Mouse (Mus musculus): ENCODE results near the gene Cubn. TPM values are rescaled to one million over a fixed set of nuclear protein-coding genes. Genes with fewer than 3 reads are reported as not detected.

The Cubn gene
- polyA plus RNA-seq, 1 experiment from 2014 or later = 0.48 TPM

GRCm38 (mm10) chr2:13421974-13422760, 69.4 kb downstream of the Cubn start:
- H3K9me3 ChIP-seq = no peaks in the 10 kb centered on the region
- H3K4me1 ChIP-seq (replicated peaks) = no peaks in the 10 kb centered on the region
- H3K27ac ChIP-seq = no peak overlapping the region
- H3K36me3 ChIP-seq = no peaks in the 10 kb centered on the region
- 93% methylated on average over 14 of the region's 14 CpGs for WGBS
- no peak overlapping the region for H3K4me2 ChIP-seq (replicated peaks)
- no peak for ATAC-seq
- no peaks in the 10 kb centered on the region for H3K27me3 ChIP-seq
- H3K4me3 ChIP-seq (replicated peaks) = no peak overlapping the region
- no peak overlapping the region for H3K9ac ChIP-seq (replicated peaks)

- Histone ChIP-seq H3K27me3 (no peaks in the 10 kb centered on the region), H3K9ac (replicated peaks) (no peak overlapping the region), H3K27ac (no peak overlapping the region), H3K4me1 (replicated peaks) (peaks cover 10% of the 10 kb centered on the region), H3K9me3 (no peaks in the 10 kb centered on the region), H3K4me3 (replicated peaks) (no peak overlapping the region), H3K4me2 (replicated peaks) (no peak overlapping the region), H3K36me3 (no peaks in the 10 kb centered on the region)
- 71% methylated on average over 3 of the region's 3 CpGs for WGBS
- no peak for ATAC-seq
These were observed 74.7 kb downstream of the Cubn start for GRCm38 (mm10) chr2:13416765-13417524.

GRCm38 (mm10) chr2:13413520-13414178, 78.0 kb downstream of the Cubn start:
- no peak overlapping the region for H3K4me3 ChIP-seq (replicated peaks)
- H3K36me3 ChIP-seq = no peaks in the 10 kb centered on the region
- H3K9me3 ChIP-seq = no peaks in the 10 kb centered on the region
- H3K27ac ChIP-seq = peak overlapping the region; percentile 47; the same call in 1 of the 2 replicates
- peaks cover 10% of the 10 kb centered on the region for H3K4me1 ChIP-seq (replicated peaks)
- H3K4me2 ChIP-seq (replicated peaks) = no peak overlapping the region
- WGBS = 59% methylated on average over 4 of the region's 4 CpGs
- H3K27me3 ChIP-seq = no peaks in the 10 kb centered on the region
- ATAC-seq = peak; percentile 53; the same call in 1 of the 2 replicates
- no peak overlapping the region for H3K9ac ChIP-seq (replicated peaks)

- Histone ChIP-seq H3K27ac (no peak overlapping the region), H3K36me3 (no peaks in the 10 kb centered on the region), H3K9me3 (no peaks in the 10 kb centered on the region), H3K27me3 (no peaks in the 10 kb centered on the region), H3K9ac (replicated peaks) (no peak overlapping the region), H3K4me2 (replicated peaks) (no peak overlapping the region), H3K4me3 (replicated peaks) (no peak overlapping the region), H3K4me1 (replicated peaks) (peaks cover 22% of the 10 kb centered on the region)
- no peak for ATAC-seq
- 88% methylated on average over 5 of the region's 5 CpGs for WGBS
These were observed 81.0 kb downstream of the Cubn start for GRCm38 (mm10) chr2:13410660-13411059.

DNA sequence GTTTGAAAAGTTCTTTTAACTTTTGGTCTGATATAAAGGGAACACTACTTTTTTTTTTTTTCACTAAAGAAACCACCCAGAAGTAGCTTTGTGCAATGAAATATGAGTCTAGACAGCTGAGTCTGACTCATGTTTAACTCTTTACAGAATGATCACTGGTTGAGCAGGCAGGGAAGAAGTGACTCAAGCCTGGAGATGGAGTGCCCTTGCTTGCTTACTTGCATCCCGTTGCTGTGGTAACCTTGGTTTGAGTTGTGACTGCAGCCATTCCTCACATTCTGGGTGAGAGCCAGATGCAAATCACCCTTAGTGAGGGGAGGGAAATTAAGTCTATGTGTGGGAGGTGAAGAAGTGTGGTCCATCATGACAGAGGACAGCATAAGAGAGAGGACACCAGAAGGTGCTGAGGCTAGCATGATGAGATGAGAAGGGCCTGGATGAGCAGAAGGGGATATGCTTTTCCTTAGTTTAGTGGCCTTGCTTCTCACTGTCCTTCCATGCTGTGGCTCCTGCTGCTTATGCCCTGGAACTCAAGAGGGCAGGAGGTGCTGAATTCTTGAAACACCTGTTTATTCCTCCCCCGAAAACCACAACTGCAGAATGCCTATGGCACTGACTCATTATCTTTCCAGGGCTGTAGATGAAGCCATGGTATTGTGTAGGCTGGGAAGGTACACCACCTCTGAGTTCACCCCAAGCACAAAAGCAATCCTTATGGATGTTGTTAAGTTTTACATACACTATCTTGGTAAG, 81.7 kb downstream of the Cubn start:
- H3K27me3 ChIP-seq = no peaks in the 10 kb centered on the region
- H3K9ac ChIP-seq (replicated peaks) = no peak overlapping the region
- H3K4me2 ChIP-seq (replicated peaks) = no peak overlapping the region
- no peak overlapping the region for H3K4me3 ChIP-seq (replicated peaks)
- no peaks in the 10 kb centered on the region for H3K9me3 ChIP-seq
- H3K27ac ChIP-seq = no peak overlapping the region
- H3K4me1 ChIP-seq (replicated peaks) = peaks cover 21% of the 10 kb centered on the region
- ATAC-seq = no peak
- no peaks in the 10 kb centered on the region for H3K36me3 ChIP-seq
- 84% methylated on average over 2 of the region's 2 CpGs for WGBS

DNA sequence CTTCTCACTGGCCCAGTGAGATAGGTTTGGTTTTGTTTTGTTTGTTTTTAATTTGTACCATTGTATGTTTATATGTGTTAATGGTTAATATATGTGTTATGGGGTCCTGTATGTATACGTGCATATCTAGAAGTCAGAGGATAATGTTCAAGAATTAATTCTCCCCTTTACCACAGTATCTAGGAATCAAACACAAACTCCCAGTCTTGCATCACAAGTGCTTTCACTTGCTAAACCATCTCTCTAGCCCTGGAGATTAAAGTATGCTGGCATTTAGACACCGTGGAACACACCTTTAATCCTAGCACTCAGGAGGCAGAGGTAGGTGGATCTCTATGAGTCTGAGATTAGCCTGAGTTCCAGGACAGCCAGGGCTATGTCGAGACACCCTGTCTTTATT, 83.3 kb downstream of the Cubn start:
- Histone ChIP-seq H3K36me3 (no peaks in the 10 kb centered on the region), H3K27me3 (no peaks in the 10 kb centered on the region), H3K4me2 (replicated peaks) (no peak overlapping the region), H3K4me3 (replicated peaks) (no peak overlapping the region), H3K9ac (replicated peaks) (no peak overlapping the region), H3K27ac (no peak overlapping the region), H3K4me1 (replicated peaks) (peaks cover 12% of the 10 kb centered on the region), H3K9me3 (no peaks in the 10 kb centered on the region)
- ATAC-seq = no peak
- WGBS = 64% methylated on average over 3 of the region's 3 CpGs

DNA sequence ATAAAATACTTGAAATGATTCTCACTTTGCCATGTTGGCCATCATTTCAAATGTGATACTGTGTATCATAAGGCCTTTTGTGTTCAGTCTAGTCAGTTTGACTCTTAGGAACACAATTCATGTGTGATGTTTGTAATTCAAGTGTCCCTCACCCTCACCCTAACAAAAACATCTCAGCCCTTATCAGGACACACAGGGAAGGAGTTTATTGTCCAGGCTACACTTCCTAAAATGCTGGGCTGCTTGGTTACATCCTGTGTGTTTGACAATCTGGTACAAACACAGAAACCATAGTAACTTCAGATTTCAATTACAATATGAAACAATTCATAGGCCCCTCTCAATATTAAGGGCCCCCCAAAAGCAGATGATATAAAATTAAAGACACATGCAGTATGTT, 83.9 kb downstream of the Cubn start:
- peaks cover 12% of the 10 kb centered on the region for H3K4me1 ChIP-seq (replicated peaks)
- H3K9ac ChIP-seq (replicated peaks) = no peak overlapping the region
- H3K9me3 ChIP-seq = no peaks in the 10 kb centered on the region
- no peak overlapping the region for H3K4me2 ChIP-seq (replicated peaks)
- H3K27ac ChIP-seq = 0 out of 2 replicates have a peak overlapping the region, but pooled peaks have one; percentile 25
- no peak overlapping the region for H3K4me3 ChIP-seq (replicated peaks)
- no peak for ATAC-seq
- no peaks in the 10 kb centered on the region for H3K36me3 ChIP-seq
- no peaks in the 10 kb centered on the region for H3K27me3 ChIP-seq

GRCm38 (mm10) chr2:13407272-13407671, 84.3 kb downstream of the Cubn start:
- Histone ChIP-seq H3K27me3 (no peaks in the 10 kb centered on the region), H3K4me1 (replicated peaks) (peaks cover 12% of the 10 kb centered on the region), H3K36me3 (no peaks in the 10 kb centered on the region), H3K27ac (0 out of 2 replicates have a peak overlapping the region, but pooled peaks have one; percentile 25), H3K9ac (replicated peaks) (no peak overlapping the region), H3K9me3 (no peaks in the 10 kb centered on the region), H3K4me3 (replicated peaks) (no peak overlapping the region), H3K4me2 (replicated peaks) (no peak overlapping the region)
- peak; percentile 87 for ATAC-seq
- 22% methylated on average over 5 of the region's 5 CpGs for WGBS

- H3K27ac ChIP-seq = no peak overlapping the region
- H3K4me3 ChIP-seq (replicated peaks) = no peak overlapping the region
- no peaks in the 10 kb centered on the region for H3K36me3 ChIP-seq
- no peaks in the 10 kb centered on the region for H3K27me3 ChIP-seq
- ATAC-seq = no peak
- no peak overlapping the region for H3K4me2 ChIP-seq (replicated peaks)
- 84% methylated on average over 5 of the region's 5 CpGs for WGBS
- H3K9me3 ChIP-seq = no peaks in the 10 kb centered on the region
- H3K9ac ChIP-seq (replicated peaks) = no peak overlapping the region
- H3K4me1 ChIP-seq (replicated peaks) = peaks cover 13% of the 10 kb centered on the region
These were observed 86.5 kb downstream of the Cubn start for GRCm38 (mm10) chr2:13404986-13405678.

DNA sequence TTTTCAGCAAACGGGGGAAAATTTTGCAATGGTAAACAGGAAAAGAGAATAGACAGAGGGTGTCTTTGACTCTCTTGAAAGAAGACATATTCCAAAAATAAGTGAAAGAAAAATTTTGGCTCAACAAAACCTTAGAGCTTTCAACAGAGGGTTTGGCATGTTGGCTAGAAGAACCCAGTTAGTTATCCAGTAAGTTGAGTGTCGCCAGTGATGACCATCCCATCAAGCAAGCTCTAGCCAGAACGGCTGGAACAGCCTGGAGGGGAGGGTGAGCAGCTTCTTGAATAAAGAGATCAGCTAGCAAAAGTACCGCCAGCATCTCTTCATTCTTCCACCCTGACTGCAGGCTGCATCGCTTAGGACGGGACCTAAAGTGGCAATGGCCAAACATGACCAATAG, 90.8 kb downstream of the Cubn start:
- Histone ChIP-seq H3K4me3 (replicated peaks) (no peak overlapping the region), H3K9me3 (no peaks in the 10 kb centered on the region), H3K4me1 (replicated peaks) (peaks cover 23% of the 10 kb centered on the region), H3K4me2 (replicated peaks) (no peak overlapping the region), H3K36me3 (no peaks in the 10 kb centered on the region), H3K27me3 (no peaks in the 10 kb centered on the region), H3K27ac (no peak overlapping the region), H3K9ac (replicated peaks) (no peak overlapping the region)
- ATAC-seq = no peak
- WGBS = 83% methylated on average over 6 of the region's 6 CpGs

DNA sequence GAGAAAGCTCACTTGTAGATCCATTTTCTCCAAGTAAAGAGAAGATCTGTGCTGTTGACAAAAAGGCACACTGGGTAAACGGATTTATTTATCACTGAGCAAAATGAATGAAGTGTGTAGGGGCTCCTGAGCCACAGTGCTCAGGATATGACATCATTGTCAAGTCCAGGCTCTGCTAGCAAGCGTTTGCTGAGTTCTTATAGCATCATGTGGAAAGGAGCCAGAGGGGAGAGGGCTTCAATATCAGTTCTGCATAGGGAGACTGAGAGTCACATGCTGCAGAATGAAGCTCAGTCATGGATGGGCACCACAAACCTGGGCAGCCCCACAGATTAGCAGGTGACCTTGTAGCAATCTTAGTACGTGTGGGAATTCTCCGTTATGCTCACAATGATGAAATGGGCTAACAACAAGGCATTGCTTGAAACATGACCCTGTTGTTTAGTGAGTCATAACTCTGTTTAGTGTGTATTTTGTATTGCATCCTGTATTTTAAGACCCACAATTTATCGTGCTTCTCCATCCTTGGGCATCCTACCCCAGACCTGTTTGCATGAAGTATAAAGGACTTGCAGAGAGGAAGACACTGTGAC, 92.0 kb downstream of the Cubn start:
- peak; percentile 67 for ATAC-seq
- peak overlapping the region; percentile 45 for H3K27ac ChIP-seq

More for the DNA sequence above, 92.0 kb downstream of the Cubn start:
- peaks cover 26% of the 10 kb centered on the region for H3K4me1 ChIP-seq (replicated peaks)
- WGBS = 44% methylated on average over 5 of the region's 5 CpGs
- H3K4me3 ChIP-seq (replicated peaks) = no peak overlapping the region
- no peaks in the 10 kb centered on the region for H3K9me3 ChIP-seq
- no peaks in the 10 kb centered on the region for H3K27me3 ChIP-seq
- H3K4me2 ChIP-seq (replicated peaks) = no peak overlapping the region
- H3K36me3 ChIP-seq = no peaks in the 10 kb centered on the region
- no peak overlapping the region for H3K9ac ChIP-seq (replicated peaks)
